Mouse (Mus musculus) myocyte (in vitro differentiated cells): ENCODE measurements around the gene Ldhd. TPM values are rescaled to one million over a fixed set of nuclear protein-coding genes. Genes with fewer than 3 reads are reported as not detected.

Experiments used
- H3K27me3 ChIP-seq: one replicate; pipeline ENCODE4 v1.6.1; 2011; ENCODE audit not compliant: control insufficient read depth, insufficient read depth, insufficient read length
- H3K36me3 ChIP-seq: one replicate; pipeline ENCODE4 v1.6.1; 2011; ENCODE audit not compliant: control insufficient read depth, insufficient read depth
- H3K4me2 ChIP-seq: one replicate; pipeline ENCODE4 v1.6.1; 2011; ENCODE audit warnings: low read depth, control low read depth
- H3K4me3 ChIP-seq: one replicate; pipeline ENCODE4 v1.5.1; 2011; ENCODE audit warnings: mild to moderate bottlenecking, control low read depth, moderate library complexity
- H3K79me2 ChIP-seq: one replicate; pipeline ENCODE4 v1.6.1; 2011; ENCODE audit not compliant: control insufficient read depth, insufficient read depth
- H3ac ChIP-seq: one replicate; pipeline ENCODE4 v1.6.1; 2011; ENCODE audit not compliant: control insufficient read depth, insufficient read length
- CEBPB ChIP-seq: IDR thresholded peaks from 2 replicates; pipeline ENCODE4 v1.6.1; 2011; ENCODE audit warnings: mild to moderate bottlenecking, moderate library complexity; ENCODE audit not compliant: poor library complexity, insufficient read depth, severe bottlenecking
- E2F4 ChIP-seq: IDR thresholded peaks from one replicate; pipeline ENCODE4 v1.6.1; 2011; ENCODE audit warnings: mild to moderate bottlenecking, control low read depth, moderate library complexity; ENCODE audit not compliant: insufficient read depth
- MAX ChIP-seq: IDR thresholded peaks from one replicate; pipeline ENCODE4 v1.6.1; 2011; ENCODE audit warnings: low read depth, mild to moderate bottlenecking, control low read depth
- MYOD1 ChIP-seq, 3 experiments: IDR thresholded peaks; one replicate each; pipeline ENCODE4 v1.6.1; 2011; ENCODE audit warnings: control low read depth in 2 of 3, low read depth in 2 of 3, mild to moderate bottlenecking in 2 of 3, moderate library complexity in 1 of 3; ENCODE audit not compliant: insufficient read length in 2 of 3, control insufficient read depth in 1 of 3
- MYOG ChIP-seq, 3 experiments: IDR thresholded peaks; one replicate each; pipeline ENCODE4 v1.6.1; 2011; ENCODE audit warnings: control low read depth in 2 of 3, low read depth in 2 of 3, mild to moderate bottlenecking in 2 of 3; ENCODE audit not compliant: insufficient read length in 2 of 3, control insufficient read depth in 1 of 3, insufficient read depth in 1 of 3
- POLR2A ChIP-seq: IDR thresholded peaks from one replicate; pipeline ENCODE4 v1.6.1; 2011; ENCODE audit warnings: low read depth, mild to moderate bottlenecking, control low read depth, moderate library complexity; ENCODE audit not compliant: insufficient read length
- POLR2AphosphoS2 ChIP-seq: IDR thresholded peaks from one replicate; pipeline ENCODE4 v1.6.1; 2011; ENCODE audit warnings: low read depth, control low read depth; ENCODE audit not compliant: insufficient read length
- REST ChIP-seq: IDR thresholded peaks from one replicate; pipeline ENCODE4 v1.6.1; 2011; ENCODE audit warnings: mild to moderate bottlenecking, control low read depth, moderate library complexity; ENCODE audit not compliant: insufficient read depth, insufficient read length
- SRF ChIP-seq: IDR thresholded peaks from one replicate; pipeline ENCODE4 v1.6.1; 2011; ENCODE audit warnings: low read depth; ENCODE audit not compliant: control insufficient read depth, insufficient read length
- TCF12 ChIP-seq: IDR thresholded peaks from one replicate; pipeline ENCODE4 v1.6.1; 2011; ENCODE audit warnings: mild to moderate bottlenecking, control low read depth; ENCODE audit not compliant: poor library complexity, insufficient read depth, severe bottlenecking
- TCF3 ChIP-seq: IDR thresholded peaks from one replicate; pipeline ENCODE4 v1.6.1; 2011; ENCODE audit warnings: low read depth, control low read depth; ENCODE audit not compliant: insufficient read length
- USF1 ChIP-seq: IDR thresholded peaks from one replicate; pipeline ENCODE4 v1.6.1; 2011; ENCODE audit warnings: low read depth, mild to moderate bottlenecking, control low read depth, moderate library complexity
- polyA plus RNA-seq: library from polyadenylated mRNA; unstranded; fragments of >200 nt; fragmentation: generic; extraction: Trizol; gene quantifications from one replicate; pipeline ENCODE4 v1.2.1, GENCODE M21; 2012; ENCODE audit warnings: missing spikeins

Ldhd gene
- polyA plus RNA-seq, 1 experiment, result 0.16 TPM

GRCm38 (mm10) chr8:111642496-111642895 lies 12.3 kb upstream of the Ldhd start:
- H3K36me3 ChIP-seq, result peaks cover 6% of the 10 kb centered on the region
- H3ac ChIP-seq, result no peak overlapping the region
- peak overlapping the region; percentile 99 for H3K4me2 ChIP-seq
- H3K4me3 ChIP-seq, result peak overlapping the region; percentile 32
- no peak for TF ChIP-seq TCF12
- no peak for TF ChIP-seq REST
- no peak for TF ChIP-seq TCF3
- no peak for TF ChIP-seq CEBPB
- no peak for TF ChIP-seq POLR2AphosphoS2
- no peak for TF ChIP-seq MYOG (IDR thresholded peaks at IDR 0.05; ENCODE audit: control insufficient read depth in 1 of 3, insufficient read depth in 1 of 3, insufficient read length in 2 of 3, low read depth in 2 of 3)
- TF ChIP-seq E2F4, result no peak
- no peak for TF ChIP-seq POLR2A
- TF ChIP-seq USF1, result no peak
- no peak for TF ChIP-seq SRF
- TF ChIP-seq MAX, result no peak
- no peak for TF ChIP-seq MYOD1 (IDR thresholded peaks at IDR 0.05; ENCODE audit: control insufficient read depth in 1 of 3, insufficient read length in 2 of 3, low read depth in 2 of 3)
- peaks cover 26% of the 10 kb centered on the region for H3K79me2 ChIP-seq
- H3K27me3 ChIP-seq, result no peaks in the 10 kb centered on the region

GRCm38 (mm10) chr8:111641064-111641463 lies 10.9 kb upstream of the Ldhd start:
- Histone ChIP-seq H3ac (no peak overlapping the region), H3K4me2 (no peak overlapping the region), H3K4me3 (no peak overlapping the region), H3K36me3 (no peaks in the 10 kb centered on the region), H3K79me2 (peaks cover 12% of the 10 kb centered on the region), H3K27me3 (no peaks in the 10 kb centered on the region)
- TF ChIP-seq SRF (no peak), MAX (no peak), MYOD1 (IDR thresholded peaks at IDR 0.05; ENCODE audit: control insufficient read depth in 1 of 3, insufficient read length in 2 of 3, low read depth in 2 of 3) (no peak), REST (no peak), E2F4 (no peak), TCF3 (no peak), TCF12 (no peak), CEBPB (no peak), MYOG (IDR thresholded peaks at IDR 0.05; ENCODE audit: control insufficient read depth in 1 of 3, insufficient read depth in 1 of 3, insufficient read length in 2 of 3, low read depth in 2 of 3) (no peak), POLR2AphosphoS2 (no peak), POLR2A (no peak), USF1 (no peak)

- Histone ChIP-seq H3ac (no peak overlapping the region), H3K4me3 (no peak overlapping the region), H3K4me2 (no peak overlapping the region), H3K36me3 (no peaks in the 10 kb centered on the region), H3K27me3 (no peaks in the 10 kb centered on the region), H3K79me2 (no peaks in the 10 kb centered on the region)
- TF ChIP-seq MAX (no peak), TCF12 (no peak), TCF3 (no peak), MYOG (IDR thresholded peaks at IDR 0.05; ENCODE audit: control insufficient read depth in 1 of 3, insufficient read depth in 1 of 3, insufficient read length in 2 of 3, low read depth in 2 of 3) (no peak), SRF (no peak), E2F4 (no peak), MYOD1 (IDR thresholded peaks at IDR 0.05; ENCODE audit: control insufficient read depth in 1 of 3, insufficient read length in 2 of 3, low read depth in 2 of 3) (no peak), REST (no peak), USF1 (no peak), POLR2AphosphoS2 (no peak), POLR2A (no peak), CEBPB (no peak)
These were observed 7.9 kb upstream of the Ldhd start for GRCm38 (mm10) chr8:111638086-111638485.

- no peak overlapping the region for H3K4me2 ChIP-seq
- H3K27me3 ChIP-seq, result no peaks in the 10 kb centered on the region
- H3K4me3 ChIP-seq, result no peak overlapping the region
- TF ChIP-seq POLR2A (no peak), E2F4 (no peak), POLR2AphosphoS2 (no peak), TCF3 (no peak), USF1 (no peak), MYOG (IDR thresholded peaks at IDR 0.05; ENCODE audit: control insufficient read depth in 1 of 3, insufficient read depth in 1 of 3, insufficient read length in 2 of 3, low read depth in 2 of 3) (no peak), SRF (no peak), REST (no peak), MYOD1 (IDR thresholded peaks at IDR 0.05; ENCODE audit: control insufficient read depth in 1 of 3, insufficient read length in 2 of 3, low read depth in 2 of 3) (no peak), CEBPB (no peak), TCF12 (no peak), MAX (no peak)
- no peaks in the 10 kb centered on the region for H3K36me3 ChIP-seq
- no peak overlapping the region for H3ac ChIP-seq
- H3K79me2 ChIP-seq, result no peaks in the 10 kb centered on the region
These were observed 2.8 kb upstream of the Ldhd start for GRCm38 (mm10) chr8:111632976-111633375.
